In genomic region chr9:64399121-64399520, GRCm38 (mm10) we compare ENCODE assay signal across 9 mouse cellular contexts.
"Had no signal": no experiment of that assay in that cellular context is flagged by ENCODE, and none has a peak within 500 bp of the region (broad histone marks: within the 10 kb centered on the region; RNA-seq: fewer than 3 reads in every experiment).

No protein-coding gene starts in this region.

- DNase-seq: kidney, adult 11 months; kidney, adult 9 months; kidney, postnatal 4 days; liver; liver, embryonic 13.5 days; liver, postnatal 0 days; lung, postnatal 14 days; thymus, postnatal 36 days had no signal

- ATAC-seq: liver, postnatal 0 days; midbrain, embryonic 13.5 days had no signal
